Mouse (Mus musculus) lung, embryonic 15.5 days (tissue): ENCODE data around the gene Ccl12. TPM values are rescaled to one million over a fixed set of nuclear protein-coding genes. Genes with fewer than 3 reads are reported as not detected.

ENCODE experiments used
- polyA plus RNA-seq: library from polyadenylated mRNA; unstranded; fragments of >200 nt; fragmentation: Nextera tagmentation; extraction: Ambion mirVana; gene quantifications from 2 replicates; pipeline ENCODE4 v1.2.1, GENCODE M21; 2015

Gene Ccl12
- polyA plus RNA-seq, 1 experiment from 2014 or later = 5.8 TPM

Other genes starting within 250 kb of the Ccl12 start
- not detected in 2 replicates for gene 5530401A14Rik, start 241.2 kb upstream of the Ccl12 start, polyA plus RNA-seq
- gene Asic2, start 133.4 kb upstream of the Ccl12 start, polyA plus RNA-seq = 0.33 and 0.37 TPM in 2 replicates
- 26.0 and 29.9 TPM in 2 replicates for gene Ccl2, start 66.3 kb upstream of the Ccl12 start, polyA plus RNA-seq
- gene Gm17268, start 63.3 kb upstream of the Ccl12 start, polyA plus RNA-seq = not detected in 2 replicates
- 15.1 and 16.1 TPM in 2 replicates for gene Ccl7, start 56.1 kb upstream of the Ccl12 start, polyA plus RNA-seq
- 81.8 and 84.7 TPM in 2 replicates for gene Ccl11, start 44.0 kb upstream of the Ccl12 start, polyA plus RNA-seq
- gene Ccl8, start 13.3 kb downstream of the Ccl12 start, polyA plus RNA-seq = 0.35 TPM in 1 of 2 replicates, not detected in the other
- not detected in 2 replicates for gene Ccl1, start 203.8 kb downstream of the Ccl12 start, polyA plus RNA-seq